Mouse (Mus musculus) heart, embryonic 11.5 days (tissue): ENCODE measurements around the gene Lysmd2. TPM values are rescaled to one million over a fixed set of nuclear protein-coding genes. Genes with fewer than 3 reads are reported as not detected.

ENCODE experiments used
- ATAC-seq: fragments of 200-750 bp; cut with Nextera tagmentation; replicated peaks from 2 replicates; pipeline ENCODE4 v1.8.0; 2017; ENCODE audit warnings: moderate library complexity; ENCODE audit not compliant: insufficient number of reproducible peaks, low FRiP score, low TSS enrichment
- H3K27ac ChIP-seq: fragments of 300-500 bp; sonication (generic); 2 replicates; pipeline ENCODE4 v1.5.1; 2014; ENCODE audit warnings: mild to moderate bottlenecking, low read depth, low read length
- H3K27me3 ChIP-seq: fragments of 300-500 bp; sonication (generic); 2 replicates; pipeline ENCODE4 v1.6.1; 2014; ENCODE audit warnings: mild to moderate bottlenecking, low read length, mixed read lengths; ENCODE audit not compliant: control insufficient read depth, insufficient read depth
- H3K36me3 ChIP-seq: fragments of 300-500 bp; sonication (generic); 2 replicates; pipeline ENCODE4 v1.6.1; 2014; ENCODE audit warnings: mild to moderate bottlenecking, low read length, moderate library complexity, mixed read lengths; ENCODE audit not compliant: control insufficient read depth, insufficient read depth
- H3K4me1 ChIP-seq: fragments of 300-500 bp; sonication (generic); 2 replicates; pipeline ENCODE4 v1.6.1; 2014; ENCODE audit warnings: low read length; ENCODE audit not compliant: control insufficient read depth, insufficient read depth
- H3K4me2 ChIP-seq: fragments of 300-500 bp; sonication (generic); 2 replicates; pipeline ENCODE4 v1.6.1; 2014; ENCODE audit warnings: mild to moderate bottlenecking, moderate library complexity
- H3K4me3 ChIP-seq: fragments of 300-500 bp; sonication (generic); 2 replicates; pipeline ENCODE4 v1.5.1; 2014; ENCODE audit warnings: low read depth, low read length
- H3K9ac ChIP-seq: fragments of 300-500 bp; sonication (generic); 2 replicates; pipeline ENCODE4 v1.6.1; 2014; ENCODE audit warnings: mild to moderate bottlenecking, low read depth, low read length, moderate library complexity
- H3K9me3 ChIP-seq: fragments of 300-500 bp; sonication (generic); replicated peaks from 2 replicates; pipeline ENCODE4 v1.6.1; 2016; ENCODE audit warnings: low read length; ENCODE audit not compliant: control insufficient read depth
- WGBS: fragments of 180-500 bp; shearing (Covaris S2); extraction: QIAGEN DNeasy Blood & Tissue Kit; methylation state at CpG from one replicate; pipeline ENCODE4 v1.1.7; 2014; ENCODE audit not compliant: insufficient replicate concordance; 5-methylcytosine and 5-hydroxymethylcytosine counted together
- polyA plus RNA-seq: library from polyadenylated mRNA; unstranded; fragments of >200 nt; fragmentation: Nextera tagmentation; extraction: Ambion mirVana; gene quantifications from 2 replicates; pipeline ENCODE4 v1.2.1, GENCODE M21; 2014

Lysmd2 gene
- polyA plus RNA-seq, 1 experiment from 2014 or later: 18.4 TPM

DNA sequence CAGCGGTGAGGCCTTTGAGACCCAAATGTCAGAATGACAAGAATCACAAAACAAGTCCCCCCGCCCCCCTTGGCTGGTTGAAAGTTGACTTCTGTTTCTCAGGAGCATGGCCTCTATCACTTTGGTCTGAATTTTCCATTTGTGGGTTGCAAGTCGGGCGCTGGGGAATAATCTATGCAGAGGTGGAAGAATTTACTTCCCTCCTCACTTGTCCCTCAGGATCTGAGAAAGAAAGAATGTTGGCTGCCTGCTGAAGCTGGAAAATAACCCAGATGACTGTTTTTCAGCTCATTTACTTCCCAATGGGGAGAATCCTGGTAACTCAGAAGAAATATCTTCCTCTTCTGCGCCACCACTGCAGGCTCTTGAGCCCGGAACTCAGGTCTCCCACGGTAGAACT, 52.8 kb downstream of the Lysmd2 start:
- no peak overlapping the region for H3K4me2 ChIP-seq
- no peaks in the 10 kb centered on the region for H3K9me3 ChIP-seq
- peaks cover 3% of the 10 kb centered on the region; the same call in 1 of the 2 replicates for H3K4me1 ChIP-seq
- no peaks in the 10 kb centered on the region for H3K36me3 ChIP-seq
- H3K27ac ChIP-seq: no peak overlapping the region
- 68% methylated on average over 7 of the region's 7 CpGs for WGBS
- no peak overlapping the region for H3K9ac ChIP-seq
- no peak overlapping the region for H3K4me3 ChIP-seq
- H3K27me3 ChIP-seq: peaks cover under 1% of the 10 kb centered on the region; the same call in 1 of the 2 replicates
- no peak for ATAC-seq

DNA sequence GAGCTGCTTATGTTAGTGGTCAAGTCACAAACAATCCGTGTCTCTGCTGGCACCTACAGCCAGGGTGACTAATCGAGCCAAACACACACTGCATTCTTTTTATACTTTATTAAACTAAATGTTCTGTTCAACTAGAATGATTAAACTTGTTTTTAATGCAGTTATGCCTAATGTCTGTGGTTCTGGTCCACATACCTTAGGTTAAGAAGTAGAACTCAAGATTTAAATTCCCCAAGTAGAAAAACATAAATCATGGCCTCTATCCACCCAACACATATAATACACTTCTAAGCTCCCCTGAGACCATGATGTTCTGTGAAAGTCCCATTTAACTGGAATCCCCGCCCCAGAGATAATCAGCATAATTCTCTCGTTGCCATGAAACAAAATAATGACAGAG, 54.1 kb downstream of the Lysmd2 start:
- no peak for ATAC-seq
- WGBS: 67% methylated on average over 4 of the region's 4 CpGs
- no peaks in the 10 kb centered on the region for H3K9me3 ChIP-seq

DNA sequence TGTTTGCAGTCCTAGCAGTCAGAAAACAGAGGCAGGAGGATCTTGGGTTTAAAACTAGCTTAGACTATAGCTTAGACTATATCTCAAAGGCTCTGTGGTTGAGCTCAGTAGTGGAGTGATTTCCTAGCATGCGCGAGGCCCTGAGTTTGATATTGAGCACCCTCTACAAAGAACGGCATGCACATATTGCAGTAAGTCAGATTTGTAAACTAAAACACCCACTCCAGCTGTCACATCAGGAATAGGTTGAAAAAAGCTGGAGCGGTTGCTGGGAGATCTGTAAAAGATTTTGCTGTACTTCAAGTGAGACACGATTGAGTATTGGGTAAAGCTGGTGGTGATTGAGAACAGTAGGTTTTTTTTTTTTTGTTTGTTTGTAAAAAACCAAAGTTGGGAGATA, 55.1 kb downstream of the Lysmd2 start:
- no peak for ATAC-seq
- no peak overlapping the region for H3K9ac ChIP-seq
- peaks cover 3% of the 10 kb centered on the region; the same call in 1 of the 2 replicates for H3K4me1 ChIP-seq
- H3K4me3 ChIP-seq: no peak overlapping the region
- 82% methylated on average over 5 of the region's 5 CpGs for WGBS
- H3K4me2 ChIP-seq: no peak overlapping the region
- H3K36me3 ChIP-seq: no peaks in the 10 kb centered on the region
- H3K9me3 ChIP-seq: no peaks in the 10 kb centered on the region
- H3K27me3 ChIP-seq: peaks cover 3% of the 10 kb centered on the region; the same call in 1 of the 2 replicates
- no peak overlapping the region for H3K27ac ChIP-seq

More for the DNA sequence above, 54.1 kb downstream of the Lysmd2 start:
- Histone ChIP-seq H3K4me1 (peaks cover 3% of the 10 kb centered on the region; the same call in 1 of the 2 replicates), H3K4me2 (no peak overlapping the region), H3K36me3 (no peaks in the 10 kb centered on the region), H3K27me3 (peaks cover 3% of the 10 kb centered on the region; the same call in 1 of the 2 replicates), H3K4me3 (no peak overlapping the region), H3K9ac (no peak overlapping the region), H3K27ac (no peak overlapping the region)

DNA sequence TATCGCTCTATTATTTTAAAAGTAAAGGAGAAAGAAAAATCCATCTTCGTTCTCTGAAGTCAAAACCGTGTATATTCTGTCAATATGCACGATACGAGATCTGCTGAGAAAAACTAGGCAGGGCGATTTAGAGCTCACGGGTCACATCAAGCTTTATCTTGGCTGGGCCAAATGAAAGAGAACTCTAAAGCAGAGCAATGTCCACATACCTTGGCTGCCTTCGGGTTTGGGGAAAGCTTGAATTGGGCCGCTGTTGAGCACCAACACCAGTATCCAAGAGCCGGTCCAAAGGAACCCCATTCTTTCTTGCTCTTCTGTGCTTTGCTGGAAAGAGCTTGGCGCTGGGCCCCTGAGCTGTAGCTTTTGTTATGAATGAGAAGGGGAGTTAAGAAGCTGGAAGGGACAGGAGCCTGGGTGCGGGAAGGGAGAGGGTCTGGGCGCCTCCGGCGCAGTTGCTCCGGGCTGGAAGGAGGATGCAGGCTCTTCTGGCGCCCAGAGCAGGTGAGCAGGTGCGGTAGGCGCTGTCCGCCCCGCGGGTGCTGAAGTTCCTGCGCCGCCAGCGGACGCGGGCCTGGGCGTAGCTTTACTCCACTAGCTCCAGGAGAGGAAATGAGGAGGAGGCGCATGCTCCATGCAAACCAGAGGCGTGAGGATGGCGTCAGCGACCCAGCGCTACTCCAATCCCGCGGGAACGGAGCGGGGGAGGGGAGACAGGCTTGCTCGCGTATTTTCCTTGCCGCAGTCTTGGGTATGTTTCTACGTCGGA, 58.1 kb downstream of the Lysmd2 start, which contains the start of gene Scg3:
Gene Scg3 (minus strand): TSS at position 631 of the 766 bp plus-strand sequence.
- WGBS: 9% methylated on average over 42 of the region's 42 CpGs
- Histone ChIP-seq H3K27me3 (peaks cover 3% of the 10 kb centered on the region; the same call in 1 of the 2 replicates), H3K9ac (no peak within 1 kb of the TSS), H3K4me3 (peak within 1 kb of the TSS; percentile 34), H3K9me3 (no peaks in the 10 kb centered on the region), H3K4me1 (no peaks in the 10 kb centered on the region), H3K36me3 (no peaks in the 10 kb centered on the region), H3K27ac (no peak within 1 kb of the TSS), H3K4me2 (peak within 1 kb of the TSS; percentile 63)
- ATAC-seq: peak; percentile 65; the same call in 1 of the 2 replicates

DNA sequence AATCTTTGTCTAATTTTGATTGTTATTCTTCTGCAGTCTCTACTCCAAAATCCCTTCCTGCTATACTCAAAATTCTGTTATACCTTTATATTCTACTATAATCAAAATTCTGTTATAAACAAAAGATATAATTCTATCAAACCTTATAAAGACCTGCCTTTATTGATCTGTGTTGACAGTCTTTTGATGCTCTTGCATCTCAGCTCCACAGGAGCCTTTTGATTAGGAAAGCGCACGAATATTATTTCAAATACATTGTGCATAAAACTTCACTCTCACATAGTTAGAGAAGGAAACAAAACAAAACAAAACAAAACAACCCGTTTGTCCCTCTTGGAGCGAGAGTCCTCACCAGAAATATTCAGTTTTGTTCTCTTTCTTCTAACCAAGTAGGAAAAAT, 58.8 kb downstream of the Lysmd2 start:
- ATAC-seq: no peak

DNA sequence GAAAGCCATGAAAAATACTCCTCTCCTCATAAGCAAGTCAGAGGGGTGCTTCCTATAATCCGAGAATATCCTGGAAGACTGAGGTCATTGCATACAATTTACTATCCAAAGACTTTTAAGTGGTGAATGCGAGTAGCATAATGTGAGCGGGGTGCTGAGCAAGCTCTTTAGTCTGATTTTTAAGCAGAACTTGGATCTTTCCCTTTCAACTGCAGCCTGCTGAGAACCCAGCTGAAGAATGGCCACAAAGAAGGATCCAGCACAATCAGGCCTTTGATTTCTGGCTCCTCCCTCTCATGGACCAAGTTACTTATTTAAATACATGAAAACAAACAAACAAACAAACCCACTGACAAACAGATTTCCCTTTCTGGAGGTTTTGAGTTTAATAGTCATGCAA, 59.2 kb downstream of the Lysmd2 start:
- no peak for ATAC-seq
- Histone ChIP-seq H3K9me3 (peaks cover 5% of the 10 kb centered on the region; the same call in 1 of the 2 replicates), H3K27ac (no peak overlapping the region), H3K4me3 (no peak overlapping the region), H3K9ac (no peak overlapping the region), H3K36me3 (no peaks in the 10 kb centered on the region), H3K4me1 (no peaks in the 10 kb centered on the region), H3K27me3 (peaks cover 3% of the 10 kb centered on the region; the same call in 1 of the 2 replicates), H3K4me2 (no peak overlapping the region)
- 71% methylated on average over 3 of the region's 3 CpGs for WGBS

More for the DNA sequence above, 58.8 kb downstream of the Lysmd2 start:
- WGBS: 62% methylated on average over 4 of the region's 4 CpGs
- H3K4me2 ChIP-seq: peak overlapping the region; percentile 63
- H3K4me3 ChIP-seq: peak overlapping the region; percentile 34
- H3K27ac ChIP-seq: no peak overlapping the region
- H3K9ac ChIP-seq: no peak overlapping the region
- no peaks in the 10 kb centered on the region for H3K4me1 ChIP-seq
- H3K9me3 ChIP-seq: peaks cover 1% of the 10 kb centered on the region; the same call in 1 of the 2 replicates
- no peaks in the 10 kb centered on the region for H3K36me3 ChIP-seq
- peaks cover 3% of the 10 kb centered on the region; the same call in 1 of the 2 replicates for H3K27me3 ChIP-seq

Other genes with a start within 250 kb of the Lysmd2 start
- gene Mapk6, start 215.7 kb upstream of the Lysmd2 start, polyA plus RNA-seq: 70.0 and 77.5 TPM in 2 replicates
- 33.5 and 36.0 TPM in 2 replicates for gene Leo1, start 184.2 kb upstream of the Lysmd2 start, polyA plus RNA-seq
- 80.0 and 86.9 TPM in 2 replicates for gene Tmod3, start 66.1 kb upstream of the Lysmd2 start, polyA plus RNA-seq
- gene Tmod2, start 14.4 kb upstream of the Lysmd2 start, polyA plus RNA-seq: 5.9 and 6.1 TPM in 2 replicates
- gene Scg3, start 58.3 kb downstream of the Lysmd2 start, polyA plus RNA-seq: 0.30 and 0.33 TPM in 2 replicates
- 11.2 and 14.5 TPM in 2 replicates for gene Bmp5, start 149.6 kb downstream of the Lysmd2 start, polyA plus RNA-seq